Mouse (Mus musculus) mammary gland, adult 2 months (tissue): Measurements from ENCODE around the gene Insl5. TPM values are rescaled to one million over a fixed set of nuclear protein-coding genes. Genes with fewer than 3 reads are reported as not detected.

ENCODE experiments used
- polyA plus RNA-seq: library from polyadenylated mRNA; depleted of rRNA; stranded (reverse); fragments of >200 nt; gene quantifications from 2 replicates; pipeline ENCODE4 v1.2.3, GENCODE M21; 2012; ENCODE audit warnings: low replicate concordance; rRNA removed

The Insl5 gene
- 0.55 TPM in 1 of 2 replicates, not detected in the other for polyA plus RNA-seq

DNA sequence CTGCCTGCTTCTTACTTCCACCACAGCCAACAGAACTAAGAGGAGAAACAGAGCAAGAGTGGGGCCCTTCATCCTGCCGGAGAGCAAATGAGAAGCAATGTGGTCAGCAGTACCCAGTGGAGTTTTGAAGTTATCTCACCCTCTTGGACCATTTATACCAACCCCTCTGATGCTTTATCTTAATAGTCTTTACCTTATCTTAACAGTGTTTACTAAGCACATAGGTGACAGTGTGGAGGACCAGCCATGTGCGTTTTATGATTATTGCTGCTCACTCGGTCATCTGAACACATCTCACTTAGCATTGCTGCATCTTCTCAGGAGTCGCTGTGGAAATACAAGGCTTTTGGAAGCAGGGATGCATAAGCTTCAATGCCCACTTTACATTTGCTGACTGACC, at the start of gene Insl5:
TSS of gene Insl5 (minus strand) at position 222 of the 400 bp plus-strand sequence.

DNA sequence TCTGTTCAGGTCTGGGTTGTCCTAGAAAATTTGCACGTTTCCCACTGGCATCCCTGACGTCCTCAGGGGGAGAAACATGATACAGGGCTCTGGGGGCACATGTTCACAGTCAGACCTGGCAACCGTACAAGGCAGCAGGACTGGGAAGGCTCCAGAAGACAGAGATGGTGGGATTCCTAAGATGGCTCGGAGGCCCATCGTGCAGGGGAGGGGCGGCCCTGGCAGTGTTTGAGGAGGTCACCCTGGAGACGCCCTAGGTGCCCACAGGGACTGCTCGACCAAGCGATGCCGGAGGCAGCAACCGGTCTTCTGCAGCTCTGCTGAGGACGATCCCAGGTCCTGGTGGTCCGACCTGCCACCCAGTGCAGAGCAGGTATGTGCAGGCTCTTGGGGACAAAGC, 48.2 kb downstream of the Insl5 start, which contains the start of gene Tctex1d1:
TSS of gene Tctex1d1 (plus strand) at position 167 of the 400 bp plus-strand sequence.

Other genes starting within 250 kb of the Insl5 start
- gene Tctex1d1, start 48.2 kb downstream of the Insl5 start, polyA plus RNA-seq, result not detected in 2 replicates
- 8.6 and 12.2 TPM in 2 replicates for gene Mier1, start 87.5 kb upstream of the Insl5 start, polyA plus RNA-seq
- gene Wdr78, start 87.7 kb upstream of the Insl5 start, polyA plus RNA-seq, result 0.78 and 1.8 TPM in 2 replicates
- gene Slc35d1, start 188.3 kb upstream of the Insl5 start, polyA plus RNA-seq, result 1.5 and 4.2 TPM in 2 replicates